ENCODE assay signal across 27 mouse cellular contexts in the genomic region with DNA sequence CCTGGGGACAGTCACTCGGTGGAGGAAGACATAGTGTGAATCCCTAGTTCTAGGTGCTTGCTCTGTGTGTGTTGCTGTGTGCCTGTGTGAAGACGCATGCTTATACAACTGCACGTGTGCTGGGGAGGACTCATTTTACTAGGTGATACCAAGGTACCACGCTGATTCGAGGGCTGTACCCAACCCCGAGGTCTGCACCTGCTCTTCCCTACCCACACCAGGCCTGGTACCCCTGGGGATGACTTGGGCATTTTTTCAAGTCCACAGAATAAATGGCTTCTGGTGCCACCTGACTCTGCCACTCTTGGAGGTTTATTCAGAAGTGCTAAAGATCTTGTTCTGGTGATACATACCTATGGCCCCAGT. TPM values are rescaled to one million over a fixed set of nuclear protein-coding genes. Genes with fewer than 3 reads are reported as not detected.
DNase-seq lines count a peak whose midpoint lies in the region; ATAC-seq and TF ChIP-seq lines count a peak whose summit lies in the region.
"Had no signal": no experiment of that assay in that cellular context is flagged by ENCODE, and none has a peak within 500 bp of the region (broad histone marks: within the 10 kb centered on the region; RNA-seq: fewer than 3 reads in every experiment).

No protein-coding gene starts in this region.

- H3K9me3 ChIP-seq in hindbrain, embryonic 12.5 days (replicated peaks): no peaks in the 10 kb centered on the region
- H3K9me3 ChIP-seq in hindbrain, embryonic 11.5 days (ENCODE audit: control insufficient read depth, low read length): no peaks in the 10 kb centered on the region
- no peaks in the 10 kb centered on the region for H3K9me3 ChIP-seq in midbrain, embryonic 13.5 days
- H3K9me3 ChIP-seq in midbrain, embryonic 11.5 days (ENCODE audit: control insufficient read depth, low read length): no peaks in the 10 kb centered on the region
- H3K9me3 ChIP-seq: embryonic facial prominence, embryonic 10.5 days; heart, embryonic 13.5 days; kidney, embryonic 15.5 days; limb, embryonic 15.5 days; neural tube, embryonic 12.5 days had no signal

- no peak overlapping the region for H3K4me3 ChIP-seq in cerebellum, adult 2 months (replicated peaks; ENCODE audit: insufficient read depth, low read depth, low read length)
- no peak overlapping the region for H3K4me3 ChIP-seq in hindbrain, embryonic 12.5 days
- H3K4me3 ChIP-seq in hindbrain, embryonic 11.5 days (ENCODE audit: low read depth, low read length): no peak overlapping the region
- H3K4me3 ChIP-seq in midbrain, embryonic 13.5 days (replicated peaks): no peak overlapping the region
- H3K4me3 ChIP-seq in midbrain, embryonic 11.5 days (ENCODE audit: low read depth, low read length): no peak overlapping the region
- no peak overlapping the region for H3K4me3 ChIP-seq in small intestine, adult 2 months (ENCODE audit: low read depth, low read length)
- H3K4me3 ChIP-seq: embryonic facial prominence, embryonic 10.5 days; heart, adult 2 months; heart, embryonic 13.5 days; kidney, embryonic 15.5 days; limb, embryonic 15.5 days; neural tube, embryonic 12.5 days had no signal

- TF ChIP-seq POLR2A in cerebellum, adult 2 months (IDR thresholded peaks at IDR 0.05; ENCODE audit: borderline replicate concordance, insufficient read depth, low read length): no peak
- no peak for TF ChIP-seq POLR2A in small intestine, adult 2 months (IDR thresholded peaks at IDR 0.05; ENCODE audit: low read depth, low read length)

- WGBS in cerebellum, adult 2 months: 41% methylated on average over 6 of the region's 6 CpGs
- WGBS in hindbrain, embryonic 12.5 days: 84% methylated on average over 6 of the region's 6 CpGs
- 88% methylated on average over 6 of the region's 6 CpGs for WGBS in hindbrain, embryonic 11.5 days
- 84% methylated on average over 6 of the region's 6 CpGs for WGBS in midbrain, embryonic 13.5 days
- WGBS in midbrain, embryonic 11.5 days: 87% methylated on average over 6 of the region's 6 CpGs
- 81% methylated on average over 6 of the region's 6 CpGs for WGBS in small intestine, adult 2 months

- no peak overlapping the region for H3K4me2 ChIP-seq in hindbrain, embryonic 12.5 days (replicated peaks)
- no peak overlapping the region for H3K4me2 ChIP-seq in hindbrain, embryonic 11.5 days (replicated peaks; ENCODE audit: low read depth, low read length)
- H3K4me2 ChIP-seq in midbrain, embryonic 13.5 days (replicated peaks): no peak overlapping the region
- H3K4me2 ChIP-seq in midbrain, embryonic 11.5 days: no peak overlapping the region
- H3K4me2 ChIP-seq: heart, embryonic 13.5 days; kidney, embryonic 15.5 days; limb, embryonic 15.5 days; lung, embryonic 14.5 days had no signal

- ATAC-seq in hindbrain, embryonic 12.5 days (ENCODE audit: low FRiP score): no peak
- no peak for ATAC-seq in hindbrain, embryonic 11.5 days (ENCODE audit: low FRiP score)
- no peak for ATAC-seq in midbrain, embryonic 13.5 days
- ATAC-seq in midbrain, embryonic 11.5 days (ENCODE audit: low FRiP score): no peak

- TF ChIP-seq CTCF in cerebellum, adult 2 months (IDR thresholded peaks at IDR 0.05; ENCODE audit: borderline replicate concordance, insufficient read depth, low read depth, low read length): no peak
- no peak for TF ChIP-seq CTCF in small intestine, adult 2 months (IDR thresholded peaks at IDR 0.05; ENCODE audit: extremely low read depth, insufficient read length, insufficient replicate concordance, low read depth, low read length)

- peaks cover 32% of the 10 kb centered on the region for H3K4me1 ChIP-seq in cerebellum, adult 2 months (ENCODE audit: control insufficient read depth, insufficient read depth, low read length)
- peaks cover 19% of the 10 kb centered on the region for H3K4me1 ChIP-seq in hindbrain, embryonic 12.5 days
- H3K4me1 ChIP-seq in hindbrain, embryonic 11.5 days (replicated peaks; ENCODE audit: control insufficient read depth, insufficient read depth, low read length): peaks cover 9% of the 10 kb centered on the region
- peaks cover 39% of the 10 kb centered on the region for H3K4me1 ChIP-seq in midbrain, embryonic 13.5 days (replicated peaks)
- peaks cover 9% of the 10 kb centered on the region; the same call in 1 of the 2 replicates for H3K4me1 ChIP-seq in midbrain, embryonic 11.5 days (ENCODE audit: control insufficient read depth, insufficient read depth, low read length)
- no peaks in the 10 kb centered on the region for H3K4me1 ChIP-seq in small intestine, adult 2 months (ENCODE audit: control insufficient read depth, insufficient read depth, insufficient read length, low read length)

- H3K27ac ChIP-seq in cerebellum, adult 2 months (ENCODE audit: insufficient read depth, low read length): peak overlapping the region; percentile 68; the same call in 1 of the 2 replicates
- H3K27ac ChIP-seq in hindbrain, embryonic 12.5 days: peak overlapping the region; percentile 76; the same call in 1 of the 2 replicates
- no peak overlapping the region for H3K27ac ChIP-seq in hindbrain, embryonic 11.5 days (ENCODE audit: low read depth, low read length)
- peak overlapping the region; percentile 69; the same call in 1 of the 2 replicates for H3K27ac ChIP-seq in midbrain, embryonic 13.5 days
- H3K27ac ChIP-seq in midbrain, embryonic 11.5 days (ENCODE audit: low read depth, low read length): no peak overlapping the region
- 0 out of 2 replicates have a peak overlapping the region, but pooled peaks have one; percentile 4 for H3K27ac ChIP-seq in small intestine, adult 2 months (ENCODE audit: insufficient read depth, low read depth, low read length)
- H3K27ac ChIP-seq: heart, adult 2 months; heart, embryonic 13.5 days; kidney, embryonic 15.5 days; liver, embryonic 14.5 days; stomach, postnatal 0 days had no signal

- DNase-seq in cerebellum, adult 2 months: no peak
- no peak for DNase-seq in cerebellum, postnatal 14 days
- DNase-seq in hindbrain, embryonic 11.5 days (ENCODE audit: low spot score): no peak
- DNase-seq in midbrain, embryonic 11.5 days (ENCODE audit: low spot score, missing footprints): no peak
- no peak for DNase-seq in adrenal gland, postnatal 10 days
- DNase-seq: adrenal gland, postnatal 14 days; cerebellum, adult 8-10 months; gastrocnemius, postnatal 14 days; heart, adult 2 months; heart, postnatal 14 days; kidney, adult 11 months; kidney, postnatal 36 days; layer of hippocampus, adult 9-11 months; left cerebral cortex, postnatal 4 days; lung, embryonic 14.5 days; lung, postnatal 36 days had no signal

- H3K27me3 ChIP-seq in cerebellum, adult 2 months (ENCODE audit: control insufficient read depth, insufficient read depth, low read length): no peaks in the 10 kb centered on the region
- H3K27me3 ChIP-seq in hindbrain, embryonic 12.5 days: no peaks in the 10 kb centered on the region
- H3K27me3 ChIP-seq in hindbrain, embryonic 11.5 days (ENCODE audit: control insufficient read depth, insufficient read depth, low read length): no peaks in the 10 kb centered on the region; the same call in 1 of the 2 replicates
- no peaks in the 10 kb centered on the region for H3K27me3 ChIP-seq in midbrain, embryonic 13.5 days
- no peaks in the 10 kb centered on the region for H3K27me3 ChIP-seq in midbrain, embryonic 11.5 days (ENCODE audit: control insufficient read depth, insufficient read depth, low read length)
- no peaks in the 10 kb centered on the region for H3K27me3 ChIP-seq in small intestine, adult 2 months (ENCODE audit: control insufficient read depth, insufficient read depth, low read length)
- H3K27me3 ChIP-seq: heart, embryonic 13.5 days; kidney, embryonic 15.5 days; limb, embryonic 15.5 days; neural tube, embryonic 12.5 days had no signal

- H3K9ac ChIP-seq in hindbrain, embryonic 12.5 days: no peak overlapping the region
- H3K9ac ChIP-seq in hindbrain, embryonic 11.5 days (ENCODE audit: low read depth, low read length): no peak overlapping the region
- H3K9ac ChIP-seq in midbrain, embryonic 13.5 days (replicated peaks): no peak overlapping the region
- H3K9ac ChIP-seq in midbrain, embryonic 11.5 days (ENCODE audit: low read length): no peak overlapping the region
- H3K9ac ChIP-seq: heart, embryonic 13.5 days; kidney, embryonic 15.5 days; limb, embryonic 15.5 days; liver, embryonic 14.5 days; lung, embryonic 14.5 days; neural tube, embryonic 12.5 days had no signal

- 0 out of 2 replicates have a peak, but pooled peaks cover 9% of the 10 kb centered on the region for H3K36me3 ChIP-seq in hindbrain, embryonic 12.5 days
- no peaks in the 10 kb centered on the region for H3K36me3 ChIP-seq in hindbrain, embryonic 11.5 days (ENCODE audit: control insufficient read depth, insufficient read depth, low read length)
- H3K36me3 ChIP-seq in midbrain, embryonic 13.5 days: no peaks in the 10 kb centered on the region
- H3K36me3 ChIP-seq in midbrain, embryonic 11.5 days (ENCODE audit: control insufficient read depth, insufficient read depth, low read length): no peaks in the 10 kb centered on the region
- H3K36me3 ChIP-seq in small intestine, adult 2 months (ENCODE audit: control insufficient read depth, insufficient read depth, low read length): peaks cover 33% of the 10 kb centered on the region
- H3K36me3 ChIP-seq: heart, embryonic 13.5 days; kidney, embryonic 15.5 days had no signal

RNA-seq across cellular contexts. Expression of a gene that starts 24.2 kb away (rescaled TPM):
- 3.9 and 5.0 TPM in 2 replicates for polyA plus RNA-seq in cerebellum, adult 2 months (2012; rRNA removed)
- polyA plus RNA-seq in hindbrain, embryonic 12.5 days (2016; fragmentation: Nextera tagmentation; extraction: Ambion mirVana): 3.3 and 4.5 TPM in 2 replicates
- polyA plus RNA-seq in hindbrain, embryonic 11.5 days (2014; fragmentation: Nextera tagmentation; extraction: Ambion mirVana): 4.6 and 4.8 TPM in 2 replicates
- polyA plus RNA-seq in midbrain, embryonic 13.5 days (2015; fragmentation: Nextera tagmentation; extraction: Ambion mirVana): 1.6 and 1.7 TPM in 2 replicates
- polyA plus RNA-seq in midbrain, embryonic 11.5 days (2014; fragmentation: Nextera tagmentation; extraction: Ambion mirVana): 1.2 and 1.3 TPM in 2 replicates
- polyA plus RNA-seq in small intestine, adult 2 months (2012; rRNA removed): 0.30 and 0.56 TPM in 2 replicates
- total RNA-seq in adrenal gland, postnatal 10 days (2021): under 1 TPM; 0.55 to 0.57 TPM
- total RNA-seq: monocyte, adult 5-6 weeks had no signal

RNA-seq across cellular contexts. Expression of a gene that starts 27.7 kb away (rescaled TPM):
- 81.2 and 92.5 TPM in 2 replicates for polyA plus RNA-seq in cerebellum, adult 2 months (2012; rRNA removed)
- 18.0 and 23.8 TPM in 2 replicates for polyA plus RNA-seq in hindbrain, embryonic 12.5 days (2016; fragmentation: Nextera tagmentation; extraction: Ambion mirVana)
- polyA plus RNA-seq in hindbrain, embryonic 11.5 days (2014; fragmentation: Nextera tagmentation; extraction: Ambion mirVana): 15.3 and 16.0 TPM in 2 replicates
- polyA plus RNA-seq in midbrain, embryonic 13.5 days (2015; fragmentation: Nextera tagmentation; extraction: Ambion mirVana): 24.2 and 24.6 TPM in 2 replicates
- 11.0 and 11.4 TPM in 2 replicates for polyA plus RNA-seq in midbrain, embryonic 11.5 days (2014; fragmentation: Nextera tagmentation; extraction: Ambion mirVana)
- polyA plus RNA-seq in small intestine, adult 2 months (2012; rRNA removed): 63.4 and 130 TPM in 2 replicates
- total RNA-seq in adrenal gland, postnatal 10 days (2021): 10 to 100 TPM; 61.1 to 63.0 TPM

RNA-seq across cellular contexts. Expression of a gene that starts 34.7 kb away (rescaled TPM):
- 1,362 and 1,509 TPM in 2 replicates for polyA plus RNA-seq in cerebellum, adult 2 months (2012; rRNA removed)
- 787 and 856 TPM in 2 replicates for polyA plus RNA-seq in hindbrain, embryonic 12.5 days (2016; fragmentation: Nextera tagmentation; extraction: Ambion mirVana)
- polyA plus RNA-seq in hindbrain, embryonic 11.5 days (2014; fragmentation: Nextera tagmentation; extraction: Ambion mirVana): 833 and 865 TPM in 2 replicates
- 826 and 835 TPM in 2 replicates for polyA plus RNA-seq in midbrain, embryonic 13.5 days (2015; fragmentation: Nextera tagmentation; extraction: Ambion mirVana)
- polyA plus RNA-seq in midbrain, embryonic 11.5 days (2014; fragmentation: Nextera tagmentation; extraction: Ambion mirVana): 839 and 977 TPM in 2 replicates
- 103 and 130 TPM in 2 replicates for polyA plus RNA-seq in small intestine, adult 2 months (2012; rRNA removed)
- total RNA-seq in adrenal gland, postnatal 10 days (2021): 1,000 to 10,000 TPM; 1,144 to 1,253 TPM

Comparison
In these comparisons a context has a peak if more than half of its experiments do, and no peak if none do; other contexts are left out.
1. H3K27ac ChIP-seq: peak in cerebellum, adult 2 months (single experiment), hindbrain, embryonic 12.5 days (single experiment), midbrain, embryonic 13.5 days (single experiment) and small intestine, adult 2 months (single experiment); none in hindbrain, embryonic 11.5 days (single experiment) and midbrain, embryonic 11.5 days (single experiment).